Mouse (Mus musculus): ENCODE data around the gene Pak7. TPM values are rescaled to one million over a fixed set of nuclear protein-coding genes. Genes with fewer than 3 reads are reported as not detected.
"Not testable (repeated sequence)": the region's sequence is repeated elsewhere in the genome, so short reads cannot be mapped to it uniquely, and the experiment has no call there.

Pak7 gene
- polyA plus RNA-seq, 1 experiment from 2014 or later = 1.1 TPM

GRCm38 (mm10) chr2:136325646-136326045 is 62.1 kb downstream of the Pak7 start:
- no peak overlapping the region for H3K4me3 ChIP-seq (replicated peaks)
- 72% methylated on average over 4 of the region's 4 CpGs for WGBS

GRCm38 (mm10) chr2:136309313-136309712 is 78.5 kb downstream of the Pak7 start:
- 71% methylated on average over 3 of the region's 3 CpGs for WGBS

More at GRCm38 (mm10) chr2:136325646-136326045, 62.1 kb downstream of the Pak7 start:
- Histone ChIP-seq H3K9ac (no peak overlapping the region), H3K4me2 (no peak overlapping the region), H3K4me1 (no peaks in the 10 kb centered on the region), H3K36me3 (no peaks in the 10 kb centered on the region), H3K27me3 (replicated peaks) (no peaks in the 10 kb centered on the region), H3K27ac (no peak overlapping the region), H3K9me3 (no peaks in the 10 kb centered on the region)
- ATAC-seq (ENCODE audit: insufficient read depth, low FRiP score, low read depth) = no peak

GRCm38 (mm10) chr2:136308743-136309142 is 79.0 kb downstream of the Pak7 start:
- Histone ChIP-seq H3K4me3 (replicated peaks) (no peak overlapping the region), H3K9me3 (no peaks in the 10 kb centered on the region), H3K27ac (no peak overlapping the region), H3K27me3 (replicated peaks) (no peaks in the 10 kb centered on the region), H3K4me2 (no peak overlapping the region), H3K4me1 (no peaks in the 10 kb centered on the region), H3K9ac (no peak overlapping the region), H3K36me3 (no peaks in the 10 kb centered on the region)
- WGBS = 72% methylated on average over 4 of the region's 4 CpGs
- no peak for ATAC-seq (ENCODE audit: insufficient read depth, low FRiP score, low read depth)

More at GRCm38 (mm10) chr2:136309313-136309712, 78.5 kb downstream of the Pak7 start:
- Histone ChIP-seq H3K36me3 (no peaks in the 10 kb centered on the region), H3K9ac (no peak overlapping the region), H3K27ac (no peak overlapping the region), H3K9me3 (no peaks in the 10 kb centered on the region), H3K27me3 (replicated peaks) (no peaks in the 10 kb centered on the region), H3K4me1 (no peaks in the 10 kb centered on the region), H3K4me2 (no peak overlapping the region), H3K4me3 (replicated peaks) (no peak overlapping the region)
- ATAC-seq (ENCODE audit: insufficient read depth, low FRiP score, low read depth) = no peak

GRCm38 (mm10) chr2:136302201-136302600 is 85.6 kb downstream of the Pak7 start:
- WGBS = 57% methylated on average over 2 of the region's 2 CpGs

GRCm38 (mm10) chr2:136301406-136301805 is 86.4 kb downstream of the Pak7 start:
- no peak overlapping the region for H3K4me3 ChIP-seq (replicated peaks)
- H3K4me2 ChIP-seq = no peak overlapping the region
- ATAC-seq (ENCODE audit: insufficient read depth, low FRiP score, low read depth) = no peak
- no peak overlapping the region for H3K9ac ChIP-seq
- no peaks in the 10 kb centered on the region for H3K27me3 ChIP-seq (replicated peaks)
- H3K9me3 ChIP-seq = no peaks in the 10 kb centered on the region
- H3K36me3 ChIP-seq = no peaks in the 10 kb centered on the region
- no peaks in the 10 kb centered on the region for H3K4me1 ChIP-seq
- no peak overlapping the region for H3K27ac ChIP-seq

More at GRCm38 (mm10) chr2:136302201-136302600, 85.6 kb downstream of the Pak7 start:
- Histone ChIP-seq H3K27ac (no peak overlapping the region), H3K4me1 (no peaks in the 10 kb centered on the region), H3K4me2 (no peak overlapping the region), H3K36me3 (no peaks in the 10 kb centered on the region), H3K9me3 (no peaks in the 10 kb centered on the region), H3K9ac (no peak overlapping the region), H3K27me3 (replicated peaks) (no peaks in the 10 kb centered on the region), H3K4me3 (replicated peaks) (no peak overlapping the region)
- no peak for ATAC-seq (ENCODE audit: insufficient read depth, low FRiP score, low read depth)

DNA sequence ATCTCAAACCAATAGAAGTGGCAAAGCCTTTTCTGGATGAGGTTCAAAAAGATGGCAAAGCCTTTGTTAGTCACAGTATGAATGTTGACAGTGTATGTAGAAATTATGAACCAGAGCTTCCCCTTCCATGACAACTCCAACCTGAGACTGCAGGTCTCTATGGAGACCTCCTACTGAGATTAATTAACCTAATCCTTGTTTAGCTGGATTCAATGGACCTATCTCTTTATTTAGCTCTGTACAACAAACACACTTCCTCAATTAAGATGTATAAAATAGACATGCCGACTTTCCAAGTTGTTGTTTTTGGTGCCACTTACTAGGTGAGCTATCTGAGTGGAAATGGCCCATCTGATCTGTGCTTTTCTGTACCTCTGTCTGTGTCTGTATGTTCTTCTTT is 90.4 kb downstream of the Pak7 start:
- no peak for ATAC-seq (ENCODE audit: insufficient read depth, low FRiP score, low read depth)
- Histone ChIP-seq H3K9me3 (no peaks in the 10 kb centered on the region), H3K4me2 (no peak overlapping the region), H3K27ac (no peak overlapping the region), H3K9ac (no peak overlapping the region), H3K4me1 (no peaks in the 10 kb centered on the region), H3K27me3 (replicated peaks) (no peaks in the 10 kb centered on the region), H3K4me3 (replicated peaks) (no peak overlapping the region), H3K36me3 (no peaks in the 10 kb centered on the region)
- 84% methylated on average over 1 of the region's 1 CpGs for WGBS

- no peaks in the 10 kb centered on the region for H3K36me3 ChIP-seq
- H3K4me2 ChIP-seq = no peak overlapping the region
- 72% methylated on average over 1 of the region's 1 CpGs for WGBS
- no peaks in the 10 kb centered on the region for H3K27me3 ChIP-seq (replicated peaks)
- no peak overlapping the region for H3K27ac ChIP-seq
- ATAC-seq (ENCODE audit: insufficient read depth, low FRiP score, low read depth) = no peak
- H3K9me3 ChIP-seq = no peaks in the 10 kb centered on the region
- H3K4me1 ChIP-seq = no peaks in the 10 kb centered on the region
- no peak overlapping the region for H3K9ac ChIP-seq
- H3K4me3 ChIP-seq (replicated peaks) = no peak overlapping the region
These were observed 105.7 kb downstream of the Pak7 start for GRCm38 (mm10) chr2:136282043-136282442.

DNA sequence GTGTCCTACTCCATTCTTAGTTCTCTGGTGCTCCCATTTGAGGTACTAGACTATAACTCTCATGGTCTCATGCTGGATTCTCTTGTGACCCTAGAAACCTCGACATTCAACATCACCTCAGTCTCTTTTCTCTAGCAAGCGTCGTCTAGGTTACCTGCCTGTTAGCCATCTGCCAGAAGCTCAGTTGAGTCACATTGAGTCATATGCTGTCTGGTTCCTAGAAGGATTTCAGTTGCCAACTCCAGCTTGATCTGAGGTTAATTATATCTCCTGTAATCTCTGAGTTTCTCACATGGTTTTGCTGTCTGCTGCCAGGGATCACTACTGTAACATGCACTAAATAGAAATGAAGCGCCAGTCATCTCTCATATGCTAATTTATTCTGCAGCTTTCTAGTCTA is 145.8 kb downstream of the Pak7 start:
- ATAC-seq (ENCODE audit: insufficient read depth, low FRiP score, low read depth) = not testable (repeated sequence)
- 84% methylated on average over 4 of the region's 4 CpGs for WGBS

GRCm38 (mm10) chr2:136231228-136231627 is 156.5 kb downstream of the Pak7 start:
- Histone ChIP-seq H3K27ac (no peak overlapping the region), H3K4me2 (no peak overlapping the region), H3K4me1 (no peaks in the 10 kb centered on the region), H3K9me3 (no peaks in the 10 kb centered on the region), H3K36me3 (no peaks in the 10 kb centered on the region), H3K4me3 (replicated peaks) (no peak overlapping the region), H3K27me3 (replicated peaks) (no peaks in the 10 kb centered on the region), H3K9ac (no peak overlapping the region)
- ATAC-seq (ENCODE audit: insufficient read depth, low FRiP score, low read depth) = no peak
- WGBS = 89% methylated on average over 8 of the region's 8 CpGs

More for the DNA sequence above, 145.8 kb downstream of the Pak7 start:
- not testable (repeated sequence) for H3K27ac ChIP-seq; H3K4me2 ChIP-seq; H3K27me3 ChIP-seq (replicated peaks); H3K4me1 ChIP-seq; H3K9ac ChIP-seq; H3K36me3 ChIP-seq; H3K4me3 ChIP-seq (replicated peaks); H3K9me3 ChIP-seq

DNA sequence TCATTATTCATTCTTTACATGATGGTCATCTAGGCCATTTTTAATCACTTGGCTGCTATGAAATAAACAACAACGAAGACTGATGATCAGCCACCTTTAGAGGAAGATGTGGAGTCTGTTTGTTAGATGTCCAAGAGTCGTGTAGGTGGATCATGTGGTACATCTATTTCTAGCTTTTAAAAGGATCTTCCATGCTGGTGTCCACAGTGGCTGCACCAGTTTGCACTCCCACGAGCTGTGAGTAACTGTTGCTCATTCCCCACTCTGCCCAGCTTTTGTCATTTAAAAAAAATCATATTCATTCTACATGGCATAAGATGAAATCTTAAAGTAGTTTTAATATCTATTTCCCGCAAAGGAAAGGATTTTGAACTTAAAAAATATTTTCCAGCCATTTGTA is 183.7 kb downstream of the Pak7 start:
- no peak overlapping the region for H3K27ac ChIP-seq
- no peaks in the 10 kb centered on the region for H3K27me3 ChIP-seq (replicated peaks)
- no peaks in the 10 kb centered on the region for H3K4me1 ChIP-seq
- WGBS = 78% methylated on average over 4 of the region's 4 CpGs
- ATAC-seq (ENCODE audit: insufficient read depth, low FRiP score, low read depth) = no peak
- no peak overlapping the region for H3K4me2 ChIP-seq
- H3K36me3 ChIP-seq = no peaks in the 10 kb centered on the region
- no peak overlapping the region for H3K9ac ChIP-seq
- no peaks in the 10 kb centered on the region for H3K9me3 ChIP-seq
- H3K4me3 ChIP-seq (replicated peaks) = no peak overlapping the region

- H3K9ac ChIP-seq = no peak overlapping the region
- no peak overlapping the region for H3K4me2 ChIP-seq
- H3K36me3 ChIP-seq = no peaks in the 10 kb centered on the region
- H3K4me1 ChIP-seq = no peaks in the 10 kb centered on the region
- H3K27ac ChIP-seq = no peak overlapping the region
- 72% methylated on average over 3 of the region's 3 CpGs for WGBS
- H3K9me3 ChIP-seq = no peaks in the 10 kb centered on the region
- ATAC-seq (ENCODE audit: insufficient read depth, low FRiP score, low read depth) = no peak
- no peaks in the 10 kb centered on the region for H3K27me3 ChIP-seq (replicated peaks)
- no peak overlapping the region for H3K4me3 ChIP-seq (replicated peaks)
These were observed 212.7 kb downstream of the Pak7 start for GRCm38 (mm10) chr2:136175030-136175429.

- Histone ChIP-seq H3K4me1 (no peaks in the 10 kb centered on the region), H3K36me3 (no peaks in the 10 kb centered on the region), H3K9me3 (no peaks in the 10 kb centered on the region), H3K27me3 (replicated peaks) (no peaks in the 10 kb centered on the region), H3K4me2 (no peak overlapping the region), H3K27ac (no peak overlapping the region), H3K4me3 (replicated peaks) (no peak overlapping the region), H3K9ac (no peak overlapping the region)
- WGBS = 79% methylated on average over 7 of the region's 7 CpGs
- no peak for ATAC-seq (ENCODE audit: insufficient read depth, low FRiP score, low read depth)
These were observed 237.0 kb downstream of the Pak7 start for GRCm38 (mm10) chr2:136150752-136151151.

DNA sequence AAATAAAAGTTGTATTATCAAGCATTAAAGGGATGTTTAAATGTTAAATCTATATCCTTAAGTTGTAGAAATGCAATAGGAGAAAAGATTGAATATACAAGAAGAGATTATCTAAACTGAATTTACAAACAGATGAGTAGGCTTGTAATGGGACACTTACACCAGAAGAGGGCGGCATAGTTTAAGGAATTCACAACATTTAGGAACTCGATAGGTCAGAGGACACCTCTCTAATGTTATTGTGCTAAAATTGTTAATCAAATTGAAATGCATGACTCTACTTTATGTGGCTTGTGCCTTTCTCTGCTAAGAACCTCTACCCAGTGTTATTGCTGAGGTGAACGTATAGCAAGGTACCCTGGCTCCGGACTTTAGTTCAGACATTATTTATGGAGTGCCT is 238.2 kb downstream of the Pak7 start:
- no peaks in the 10 kb centered on the region for H3K36me3 ChIP-seq
- peak; percentile 7; the same call in 1 of the 2 replicates for ATAC-seq (ENCODE audit: insufficient read depth, low FRiP score, low read depth)
- H3K4me2 ChIP-seq = no peak overlapping the region
- 27% methylated on average over 4 of the region's 4 CpGs for WGBS
- H3K27ac ChIP-seq = no peak overlapping the region
- no peak overlapping the region for H3K4me3 ChIP-seq (replicated peaks)
- H3K9me3 ChIP-seq = no peaks in the 10 kb centered on the region
- H3K9ac ChIP-seq = no peak overlapping the region
- no peaks in the 10 kb centered on the region for H3K27me3 ChIP-seq (replicated peaks)
- H3K4me1 ChIP-seq = no peaks in the 10 kb centered on the region
